Mouse (Mus musculus): ENCODE measurements around the gene Sfxn2. TPM values are rescaled to one million over a fixed set of nuclear protein-coding genes. Genes with fewer than 3 reads are reported as not detected.

Sfxn2 gene
- polyA plus RNA-seq, 1 experiment from 2014 or later: 13.7 TPM

GRCm38 (mm10) chr19:46531071-46532030 is 41.8 kb upstream of the Sfxn2 start:
- Histone ChIP-seq H3K9me3 (no peaks in the 10 kb centered on the region), H3K4me2 (replicated peaks) (no peak overlapping the region), H3K27ac (replicated peaks) (peak overlapping the region; percentile 88), H3K4me1 (peaks cover 72% of the 10 kb centered on the region), H3K9ac (replicated peaks) (peak overlapping the region; percentile 42; the same call in 1 of the 2 replicates), H3K36me3 (no peaks in the 10 kb centered on the region), H3K4me3 (no peak overlapping the region), H3K27me3 (no peaks in the 10 kb centered on the region)
- ATAC-seq (replicated peaks): no peak
- WGBS: 14% methylated on average over 16 of the region's 16 CpGs

GRCm38 (mm10) chr19:46532031-46532688 is 41.0 kb upstream of the Sfxn2 start:
- Histone ChIP-seq H3K9me3 (no peaks in the 10 kb centered on the region), H3K27ac (replicated peaks) (peak overlapping the region; percentile 88), H3K4me3 (no peak overlapping the region), H3K36me3 (0 out of 2 replicates have a peak, but pooled peaks cover 3% of the 10 kb centered on the region), H3K9ac (replicated peaks) (no peak overlapping the region), H3K4me1 (peaks cover 65% of the 10 kb centered on the region), H3K27me3 (no peaks in the 10 kb centered on the region), H3K4me2 (replicated peaks) (no peak overlapping the region)
- 10% methylated on average over 10 of the region's 10 CpGs for WGBS
- ATAC-seq (replicated peaks): no peak

- H3K4me3 ChIP-seq: no peak overlapping the region
- no peak overlapping the region for H3K4me2 ChIP-seq (replicated peaks)
- no peaks in the 10 kb centered on the region for H3K27me3 ChIP-seq
- ATAC-seq (replicated peaks): no peak
- no peak overlapping the region for H3K9ac ChIP-seq (replicated peaks)
- no peaks in the 10 kb centered on the region for H3K9me3 ChIP-seq
- 0 out of 2 replicates have a peak, but pooled peaks cover 3% of the 10 kb centered on the region for H3K36me3 ChIP-seq
- 63% methylated on average over 4 of the region's 4 CpGs for WGBS
- H3K4me1 ChIP-seq: peaks cover 56% of the 10 kb centered on the region
- peak overlapping the region; percentile 88; the same call in 1 of the 2 replicates for H3K27ac ChIP-seq (replicated peaks)
Measured at GRCm38 (mm10) chr19:46533066-46533465, 40.1 kb upstream of the Sfxn2 start.

- no peak for ATAC-seq (replicated peaks)
- Histone ChIP-seq H3K27me3 (no peaks in the 10 kb centered on the region), H3K4me3 (no peak overlapping the region), H3K9me3 (no peaks in the 10 kb centered on the region), H3K4me1 (peaks cover 51% of the 10 kb centered on the region), H3K36me3 (0 out of 2 replicates have a peak, but pooled peaks cover 3% of the 10 kb centered on the region), H3K27ac (replicated peaks) (no peak overlapping the region), H3K9ac (replicated peaks) (no peak overlapping the region), H3K4me2 (replicated peaks) (no peak overlapping the region)
- WGBS: 78% methylated on average over 5 of the region's 5 CpGs
Measured at GRCm38 (mm10) chr19:46533525-46533924, 39.6 kb upstream of the Sfxn2 start.

- peaks cover 40% of the 10 kb centered on the region for H3K4me1 ChIP-seq
- WGBS: 69% methylated on average over 6 of the region's 6 CpGs
- H3K9me3 ChIP-seq: no peaks in the 10 kb centered on the region
- 0 out of 2 replicates have a peak, but pooled peaks cover 4% of the 10 kb centered on the region for H3K36me3 ChIP-seq
- no peak overlapping the region for H3K4me3 ChIP-seq
- no peak overlapping the region for H3K27ac ChIP-seq (replicated peaks)
- H3K4me2 ChIP-seq (replicated peaks): no peak overlapping the region
- H3K9ac ChIP-seq (replicated peaks): no peak overlapping the region
- H3K27me3 ChIP-seq: no peaks in the 10 kb centered on the region
- ATAC-seq (replicated peaks): no peak
Measured at GRCm38 (mm10) chr19:46534542-46535098, 38.5 kb upstream of the Sfxn2 start.

- no peak for ATAC-seq (replicated peaks)
- Histone ChIP-seq H3K4me2 (replicated peaks) (no peak overlapping the region), H3K36me3 (peaks cover 30% of the 10 kb centered on the region), H3K4me3 (no peak overlapping the region), H3K27me3 (no peaks in the 10 kb centered on the region), H3K9ac (replicated peaks) (no peak overlapping the region), H3K9me3 (no peaks in the 10 kb centered on the region), H3K4me1 (peaks cover 13% of the 10 kb centered on the region), H3K27ac (replicated peaks) (no peak overlapping the region)
- 94% methylated on average over 9 of the region's 9 CpGs for WGBS
Measured at GRCm38 (mm10) chr19:46537357-46537756, 35.8 kb upstream of the Sfxn2 start.

- H3K36me3 ChIP-seq: peaks cover 33% of the 10 kb centered on the region
- 90% methylated on average over 6 of the region's 6 CpGs for WGBS
- no peak overlapping the region for H3K4me2 ChIP-seq (replicated peaks)
- H3K9me3 ChIP-seq: no peaks in the 10 kb centered on the region
- no peaks in the 10 kb centered on the region for H3K27me3 ChIP-seq
- peaks cover 5% of the 10 kb centered on the region for H3K4me1 ChIP-seq
- H3K4me3 ChIP-seq: no peak overlapping the region
- H3K9ac ChIP-seq (replicated peaks): no peak overlapping the region
- ATAC-seq (replicated peaks): no peak
- no peak overlapping the region for H3K27ac ChIP-seq (replicated peaks)
Measured at GRCm38 (mm10) chr19:46538213-46538612, 35.0 kb upstream of the Sfxn2 start.

GRCm38 (mm10) chr19:46542750-46543149 is 30.4 kb upstream of the Sfxn2 start:
- no peaks in the 10 kb centered on the region for H3K27me3 ChIP-seq
- no peak overlapping the region for H3K4me2 ChIP-seq (replicated peaks)
- no peaks in the 10 kb centered on the region for H3K9me3 ChIP-seq
- peaks cover 9% of the 10 kb centered on the region for H3K4me1 ChIP-seq
- ATAC-seq (replicated peaks): no peak
- no peak overlapping the region for H3K4me3 ChIP-seq
- no peak overlapping the region for H3K27ac ChIP-seq (replicated peaks)
- WGBS: 91% methylated on average over 8 of the region's 8 CpGs
- no peak overlapping the region for H3K9ac ChIP-seq (replicated peaks)
- peaks cover 36% of the 10 kb centered on the region for H3K36me3 ChIP-seq

GRCm38 (mm10) chr19:46547565-46547964 is 25.6 kb upstream of the Sfxn2 start:
- peaks cover 35% of the 10 kb centered on the region for H3K36me3 ChIP-seq
- 58% methylated on average over 6 of the region's 6 CpGs for WGBS

GRCm38 (mm10) chr19:46548110-46548509 is 25.1 kb upstream of the Sfxn2 start:
- Histone ChIP-seq H3K9me3 (no peaks in the 10 kb centered on the region), H3K36me3 (peaks cover 32% of the 10 kb centered on the region), H3K4me1 (peaks cover 12% of the 10 kb centered on the region), H3K9ac (replicated peaks) (no peak overlapping the region), H3K27me3 (no peaks in the 10 kb centered on the region), H3K4me2 (replicated peaks) (no peak overlapping the region), H3K4me3 (no peak overlapping the region), H3K27ac (replicated peaks) (peak overlapping the region; percentile 68)
- WGBS: 34% methylated on average over 10 of the region's 10 CpGs
- peak; percentile 77 for ATAC-seq (replicated peaks)

More at GRCm38 (mm10) chr19:46547565-46547964, 25.6 kb upstream of the Sfxn2 start:
- Histone ChIP-seq H3K4me3 (no peak overlapping the region), H3K9me3 (no peaks in the 10 kb centered on the region), H3K27ac (replicated peaks) (peak overlapping the region; percentile 68), H3K27me3 (no peaks in the 10 kb centered on the region), H3K4me2 (replicated peaks) (no peak overlapping the region), H3K9ac (replicated peaks) (no peak overlapping the region), H3K4me1 (peaks cover 10% of the 10 kb centered on the region)
- ATAC-seq (replicated peaks): no peak; the same call in 1 of the 2 replicates

- no peak overlapping the region for H3K4me2 ChIP-seq (replicated peaks)
- H3K27me3 ChIP-seq: no peaks in the 10 kb centered on the region
- H3K36me3 ChIP-seq: peaks cover 43% of the 10 kb centered on the region
- no peak overlapping the region for H3K4me3 ChIP-seq
- no peak overlapping the region for H3K9ac ChIP-seq (replicated peaks)
- ATAC-seq (replicated peaks): no peak
- H3K27ac ChIP-seq (replicated peaks): no peak overlapping the region
- peaks cover 22% of the 10 kb centered on the region for H3K4me1 ChIP-seq
- H3K9me3 ChIP-seq: no peaks in the 10 kb centered on the region
- WGBS: 90% methylated on average over 4 of the region's 4 CpGs
Measured at GRCm38 (mm10) chr19:46550385-46550784, 22.8 kb upstream of the Sfxn2 start.

GRCm38 (mm10) chr19:46552496-46552895 is 20.7 kb upstream of the Sfxn2 start:
- Histone ChIP-seq H3K27ac (replicated peaks) (peak overlapping the region; percentile 70; the same call in 1 of the 2 replicates), H3K9ac (replicated peaks) (no peak overlapping the region), H3K27me3 (no peaks in the 10 kb centered on the region), H3K4me1 (peaks cover 15% of the 10 kb centered on the region), H3K4me3 (no peak overlapping the region), H3K4me2 (replicated peaks) (no peak overlapping the region), H3K36me3 (peaks cover 53% of the 10 kb centered on the region), H3K9me3 (no peaks in the 10 kb centered on the region)
- ATAC-seq (replicated peaks): no peak
- WGBS: 91% methylated on average over 4 of the region's 4 CpGs
